Mouse (Mus musculus) embryonic facial prominence, embryonic 14.5 days (tissue): ENCODE results near the gene Whrn. TPM values are rescaled to one million over a fixed set of nuclear protein-coding genes. Genes with fewer than 3 reads are reported as not detected.

Experiments used
- ATAC-seq: fragments of 200-750 bp; cut with Nextera tagmentation; 2 replicates; pipeline ENCODE4 v1.8.0; 2017; ENCODE audit warnings: low read depth, moderate number of reproducible peaks, moderate TSS enrichment
- DNase-seq: peaks from one replicate; pipeline ENCODE4 v3.0.0-alpha.2; 2015; ENCODE audit warnings: low spot score
- H3K27ac ChIP-seq: fragments of 300-500 bp; sonication (generic); replicated peaks from 2 replicates; pipeline ENCODE4 v1.5.1; 2014; ENCODE audit warnings: low read depth, mild to moderate bottlenecking, low read length, moderate library complexity
- H3K27me3 ChIP-seq: fragments of 300-500 bp; sonication (generic); replicated peaks from 2 replicates; pipeline ENCODE4 v1.6.1; 2014; ENCODE audit warnings: low read length; ENCODE audit not compliant: control insufficient read depth, insufficient read depth
- H3K36me3 ChIP-seq: fragments of 300-500 bp; sonication (generic); 2 replicates; pipeline ENCODE4 v1.6.1; 2014; ENCODE audit warnings: low read length, mixed read lengths; ENCODE audit not compliant: control insufficient read depth, insufficient read depth
- H3K4me1 ChIP-seq: fragments of 300-500 bp; sonication (generic); 2 replicates; pipeline ENCODE4 v1.6.1; 2014; ENCODE audit warnings: antibody characterized with exemption, low read length; ENCODE audit not compliant: control insufficient read depth, insufficient read depth
- H3K4me2 ChIP-seq: fragments of 300-500 bp; sonication (generic); 2 replicates; pipeline ENCODE4 v1.6.1; 2014; ENCODE audit warnings: low read depth, mild to moderate bottlenecking, low read length, moderate library complexity, mixed read lengths
- H3K4me3 ChIP-seq: fragments of 300-500 bp; sonication (generic); 2 replicates; pipeline ENCODE4 v1.5.1; 2014; ENCODE audit warnings: low read depth, mild to moderate bottlenecking, low read length
- H3K9ac ChIP-seq: fragments of 300-500 bp; sonication (generic); 2 replicates; pipeline ENCODE4 v1.6.1; 2014; ENCODE audit warnings: low read depth, mild to moderate bottlenecking, low read length, moderate library complexity, mixed read lengths
- H3K9me3 ChIP-seq: fragments of 300-500 bp; sonication (generic); 2 replicates; pipeline ENCODE4 v1.6.1; 2016; ENCODE audit warnings: low read length; ENCODE audit not compliant: control insufficient read depth
- WGBS: fragments of 180-500 bp; shearing (Covaris S2); extraction: QIAGEN DNeasy Blood & Tissue Kit; methylation state at CpG from one replicate; pipeline ENCODE4 v1.1.7; 2014; 5-methylcytosine and 5-hydroxymethylcytosine counted together
- polyA plus RNA-seq: library from polyadenylated mRNA; unstranded; fragments of >200 nt; fragmentation: Nextera tagmentation; extraction: Ambion mirVana; gene quantifications from 2 replicates; pipeline ENCODE4 v1.2.1, GENCODE M21; 2014

The Whrn gene
- polyA plus RNA-seq, 1 experiment from 2014 or later, result 4.4 TPM

DNA sequence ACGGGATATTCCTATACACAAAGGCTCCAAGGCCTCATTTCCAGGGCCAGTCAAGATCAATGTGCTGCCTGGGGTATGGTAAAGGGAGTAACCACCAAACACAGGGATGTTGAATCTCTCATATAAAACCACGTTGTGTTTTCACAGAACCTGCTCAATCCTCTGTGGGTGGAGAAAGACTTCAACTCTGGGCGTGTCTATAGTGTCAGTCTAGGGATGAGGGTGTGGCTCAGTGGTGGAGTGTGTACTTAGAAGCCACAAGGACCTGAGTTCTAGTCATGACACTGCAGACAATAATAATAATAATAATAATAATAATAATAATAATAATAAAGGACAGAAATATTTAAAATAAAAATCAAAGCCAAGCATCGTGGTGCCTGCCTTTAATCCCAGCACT, 111.5 kb downstream of the Whrn start:
- no peak overlapping the region for H3K4me2 ChIP-seq
- ATAC-seq (no peak), DNase-seq (no peak)
- H3K36me3 ChIP-seq, result peaks cover 69% of the 10 kb centered on the region
- no peaks in the 10 kb centered on the region for H3K4me1 ChIP-seq
- H3K4me3 ChIP-seq, result no peak overlapping the region
- H3K9me3 ChIP-seq, result no peaks in the 10 kb centered on the region
- no peaks in the 10 kb centered on the region for H3K27me3 ChIP-seq
- H3K27ac ChIP-seq, result no peak overlapping the region
- WGBS, result 91% methylated on average over 4 of the region's 4 CpGs
- no peak overlapping the region for H3K9ac ChIP-seq

DNA sequence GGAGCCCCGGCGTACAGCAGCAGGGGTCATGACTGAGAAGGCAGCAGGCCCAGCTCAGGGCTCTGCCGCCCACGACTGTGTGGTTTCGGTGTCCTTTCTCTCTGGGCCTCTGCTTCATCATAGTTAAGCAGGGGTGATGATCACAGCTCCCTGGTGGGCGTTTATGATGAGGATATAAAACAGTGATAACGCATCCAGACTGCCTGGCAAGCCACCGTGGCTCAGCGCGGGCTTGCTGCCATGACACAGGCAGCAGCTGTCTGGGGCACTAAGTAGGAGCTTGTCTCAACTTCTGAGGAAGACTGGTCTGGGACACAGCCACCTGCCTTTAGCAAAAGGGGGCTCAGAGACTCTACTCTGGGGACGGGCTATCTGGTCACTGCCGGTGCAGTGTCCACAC, 112.3 kb downstream of the Whrn start:
- WGBS, result 86% methylated on average over 12 of the region's 12 CpGs
- H3K36me3 ChIP-seq, result peaks cover 76% of the 10 kb centered on the region
- H3K27ac ChIP-seq, result no peak overlapping the region
- no peak overlapping the region for H3K9ac ChIP-seq
- H3K4me2 ChIP-seq, result no peak overlapping the region
- no peak overlapping the region for H3K4me3 ChIP-seq
- H3K4me1 ChIP-seq, result no peaks in the 10 kb centered on the region
- no peaks in the 10 kb centered on the region for H3K27me3 ChIP-seq
- DNase-seq (no peak), ATAC-seq (no peak)
- H3K9me3 ChIP-seq, result no peaks in the 10 kb centered on the region

DNA sequence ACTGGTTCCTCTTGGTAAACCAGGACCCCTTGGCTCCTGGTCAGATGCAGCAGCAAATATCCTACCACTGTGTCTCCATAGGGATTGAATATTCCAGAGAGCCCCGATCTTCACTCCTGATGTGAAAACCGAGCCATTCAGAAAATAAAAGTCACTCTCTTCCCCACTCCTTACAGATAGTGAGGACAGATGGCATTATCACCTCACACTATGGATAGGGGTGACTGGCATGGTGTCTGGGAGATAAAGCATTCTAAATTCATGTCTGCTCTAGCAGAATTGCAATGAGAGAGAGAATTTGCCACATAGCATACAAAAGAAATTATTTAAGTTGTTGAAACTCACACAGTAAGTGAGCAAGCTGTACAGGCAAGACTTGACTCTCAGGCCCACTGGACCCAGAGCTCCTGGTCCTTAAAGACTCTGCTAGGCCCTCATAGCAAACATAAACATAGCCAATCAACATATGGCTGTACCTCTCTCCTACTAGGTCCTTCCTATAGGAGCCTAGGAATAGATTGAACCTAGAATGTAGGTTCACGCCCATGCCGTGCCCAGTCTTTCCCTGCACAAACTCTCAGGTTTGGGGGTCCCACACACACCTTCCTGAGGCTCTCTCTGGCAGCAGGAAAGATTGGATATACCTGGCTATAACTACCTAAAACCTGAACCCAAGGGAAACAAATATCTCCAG, 113.0 kb downstream of the Whrn start:
- Histone ChIP-seq H3K9me3 (no peaks in the 10 kb centered on the region), H3K9ac (no peak overlapping the region), H3K27ac (no peak overlapping the region), H3K27me3 (no peaks in the 10 kb centered on the region), H3K4me3 (no peak overlapping the region), H3K4me2 (no peak overlapping the region), H3K36me3 (peaks cover 79% of the 10 kb centered on the region), H3K4me1 (no peaks in the 10 kb centered on the region)
- WGBS, result 89% methylated on average over 4 of the region's 4 CpGs
- ATAC-seq, result no peak
- DNase-seq, result no peak

DNA sequence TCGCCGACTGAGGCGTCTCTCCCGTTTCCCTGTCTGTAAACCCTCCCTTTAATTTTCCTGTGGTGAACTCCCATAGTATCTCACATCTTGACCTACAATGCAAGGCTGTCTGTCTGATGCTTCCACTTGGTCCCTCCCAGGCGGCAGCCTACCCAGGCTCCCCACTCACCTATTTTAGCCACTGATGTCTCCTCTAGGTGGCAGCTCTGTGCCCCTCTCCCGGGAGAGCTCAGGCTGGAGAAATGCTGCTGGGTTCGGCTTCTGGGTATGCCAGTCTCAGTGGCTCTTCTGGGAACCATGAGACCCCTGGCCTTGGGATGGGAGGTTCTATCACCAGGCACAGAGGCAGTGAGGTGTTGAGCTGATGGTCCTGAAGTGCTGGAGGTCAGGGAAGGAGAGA, 118.3 kb downstream of the Whrn start:
- ATAC-seq, result no peak
- WGBS, result 68% methylated on average over 7 of the region's 7 CpGs

DNA sequence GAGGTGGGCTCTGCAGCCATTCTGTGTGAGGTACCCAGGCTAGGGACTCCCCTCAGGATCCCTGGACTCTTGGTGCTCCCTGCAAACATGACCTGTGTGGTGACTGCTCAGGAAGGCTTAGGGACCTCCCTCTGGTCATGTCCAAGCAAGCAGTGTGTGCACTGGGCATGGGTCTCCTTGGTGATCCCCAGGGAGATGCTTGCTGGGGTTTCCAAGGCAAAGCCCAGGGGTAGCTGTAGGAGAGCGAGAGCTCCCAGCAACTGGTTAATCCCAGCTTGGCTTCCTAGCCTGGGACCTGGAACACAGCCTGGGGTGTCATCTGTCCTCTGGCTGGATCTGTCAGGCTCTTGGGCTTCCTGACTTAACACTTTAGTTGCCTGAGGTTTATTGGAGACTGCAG, 120.4 kb downstream of the Whrn start:
- Histone ChIP-seq H3K4me3 (no peak overlapping the region), H3K9ac (no peak overlapping the region), H3K4me1 (no peaks in the 10 kb centered on the region), H3K27me3 (no peaks in the 10 kb centered on the region), H3K4me2 (no peak overlapping the region), H3K9me3 (no peaks in the 10 kb centered on the region), H3K27ac (no peak overlapping the region), H3K36me3 (peaks cover 72% of the 10 kb centered on the region)
- DNase-seq, result peak; percentile 45
- no peak for ATAC-seq
- 71% methylated on average over 1 of the region's 1 CpGs for WGBS

More for the DNA sequence above, 118.3 kb downstream of the Whrn start:
- H3K27ac ChIP-seq, result no peak overlapping the region
- DNase-seq, result no peak
- no peaks in the 10 kb centered on the region for H3K4me1 ChIP-seq
- no peak overlapping the region for H3K4me3 ChIP-seq
- H3K4me2 ChIP-seq, result no peak overlapping the region
- no peaks in the 10 kb centered on the region for H3K27me3 ChIP-seq
- no peak overlapping the region for H3K9ac ChIP-seq
- peaks cover 86% of the 10 kb centered on the region for H3K36me3 ChIP-seq
- H3K9me3 ChIP-seq, result no peaks in the 10 kb centered on the region

DNA sequence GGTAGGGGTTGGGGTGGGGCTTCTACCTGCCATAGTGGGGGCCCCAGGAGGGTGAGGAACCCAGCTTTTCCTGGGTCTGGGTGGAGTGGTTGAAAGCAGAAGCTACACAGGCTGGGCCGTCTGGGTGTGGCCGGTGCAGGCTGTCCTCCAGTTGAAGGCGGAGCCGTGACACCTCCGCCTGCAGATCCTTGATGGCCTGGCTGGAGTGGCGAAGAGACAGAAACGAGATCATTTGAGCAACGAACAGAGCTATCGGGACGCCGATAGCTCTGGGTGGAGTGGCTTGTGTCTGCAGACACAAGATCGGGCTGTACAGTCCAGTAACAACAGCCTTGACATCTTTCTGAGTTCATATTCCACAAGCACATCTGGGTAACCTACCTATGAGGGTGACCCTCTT, 121.5 kb downstream of the Whrn start:
- H3K4me3 ChIP-seq, result no peak overlapping the region
- H3K27ac ChIP-seq, result no peak overlapping the region
- ATAC-seq (no peak), DNase-seq (no peak)
- 87% methylated on average over 12 of the region's 12 CpGs for whole genome bisulfite sequencing
- H3K9me3 ChIP-seq, result no peaks in the 10 kb centered on the region
- H3K36me3 ChIP-seq, result peaks cover 71% of the 10 kb centered on the region; the same call in 1 of the 2 replicates
- no peak overlapping the region for H3K4me2 ChIP-seq
- H3K27me3 ChIP-seq, result no peaks in the 10 kb centered on the region
- no peak overlapping the region for H3K9ac ChIP-seq
- no peaks in the 10 kb centered on the region for H3K4me1 ChIP-seq

DNA sequence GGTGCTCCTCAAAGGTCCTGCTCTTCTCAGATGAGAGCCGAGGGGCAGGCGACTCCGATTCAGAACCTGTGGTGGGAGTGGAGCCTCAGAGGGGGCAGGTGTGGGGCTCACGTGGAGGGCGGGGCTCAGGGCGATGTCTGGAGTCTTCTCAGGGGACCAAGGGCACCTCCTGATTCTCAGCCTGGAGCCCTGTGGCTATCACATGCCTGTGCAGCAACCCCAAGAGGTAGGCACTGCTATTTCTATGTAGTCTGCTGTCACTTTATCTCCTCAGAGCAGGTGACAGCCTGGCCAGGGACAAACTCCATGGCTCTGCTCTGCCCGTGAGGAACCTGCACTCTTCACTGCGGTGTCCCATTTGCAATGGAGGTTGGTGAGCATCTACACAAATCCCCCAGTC, 122.4 kb downstream of the Whrn start:
- Histone ChIP-seq H3K4me1 (no peaks in the 10 kb centered on the region), H3K4me2 (no peak overlapping the region), H3K4me3 (no peak overlapping the region), H3K9me3 (no peaks in the 10 kb centered on the region), H3K27ac (no peak overlapping the region), H3K36me3 (peaks cover 67% of the 10 kb centered on the region; the same call in 1 of the 2 replicates), H3K9ac (no peak overlapping the region), H3K27me3 (no peaks in the 10 kb centered on the region)
- no peak for DNase-seq
- WGBS, result 93% methylated on average over 8 of the region's 8 CpGs
- ATAC-seq, result no peak

DNA sequence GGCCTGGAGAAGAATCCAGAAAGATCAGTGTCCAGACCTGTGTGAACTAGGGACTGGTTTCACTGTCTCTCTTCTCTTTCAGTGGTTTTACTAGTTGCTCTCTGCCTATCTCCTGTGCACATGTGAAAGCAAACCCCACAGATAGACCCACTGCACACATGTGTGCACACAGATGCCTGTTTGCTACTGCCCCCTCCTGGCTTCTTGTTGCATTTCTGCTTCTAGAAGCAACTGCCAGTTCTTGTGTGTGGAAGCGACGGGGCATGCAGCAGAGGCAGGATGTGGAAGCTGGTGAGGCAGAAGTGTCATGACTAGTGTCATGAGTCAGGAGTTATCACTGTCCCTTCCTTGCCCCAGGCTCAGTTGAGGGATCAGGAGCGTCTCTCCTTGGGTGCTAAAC, 123.9 kb downstream of the Whrn start:
- Histone ChIP-seq H3K4me3 (no peak overlapping the region), H3K4me2 (no peak overlapping the region), H3K36me3 (peaks cover 66% of the 10 kb centered on the region; the same call in 1 of the 2 replicates), H3K9me3 (no peaks in the 10 kb centered on the region), H3K4me1 (no peaks in the 10 kb centered on the region), H3K27ac (no peak overlapping the region), H3K27me3 (no peaks in the 10 kb centered on the region), H3K9ac (no peak overlapping the region)
- DNase-seq, result peak; percentile 55
- 53% methylated on average over 3 of the region's 3 CpGs for WGBS
- no peak for ATAC-seq

DNA sequence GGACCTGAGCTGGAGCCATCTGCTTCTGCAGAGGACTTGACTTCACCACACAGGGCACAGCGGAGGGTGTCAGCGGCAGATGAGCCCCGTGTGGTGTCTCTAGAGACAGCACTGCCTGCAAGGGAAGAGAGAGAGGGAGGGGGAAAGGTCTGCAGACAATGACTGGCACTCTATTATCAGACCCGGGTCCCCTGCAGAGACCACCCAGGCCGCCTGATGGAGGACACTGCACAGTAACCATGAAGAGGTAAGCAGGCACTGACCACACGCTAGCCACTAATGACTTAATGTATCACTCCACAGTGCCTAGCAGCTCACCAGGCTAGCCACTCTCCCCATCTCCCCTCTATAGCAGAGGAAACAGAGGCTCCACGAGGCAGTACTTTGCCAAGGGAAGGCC, 124.9 kb downstream of the Whrn start:
- 44% methylated on average over 7 of the region's 7 CpGs for WGBS
- Histone ChIP-seq H3K9ac (no peak overlapping the region), H3K4me1 (no peaks in the 10 kb centered on the region), H3K36me3 (peaks cover 56% of the 10 kb centered on the region; the same call in 1 of the 2 replicates), H3K27ac (no peak overlapping the region), H3K4me2 (no peak overlapping the region), H3K9me3 (no peaks in the 10 kb centered on the region), H3K27me3 (no peaks in the 10 kb centered on the region), H3K4me3 (no peak overlapping the region)
- DNase-seq, result no peak
- ATAC-seq, result no peak
